Mouse (Mus musculus): ENCODE measurements around the gene Hyls1.

GRCm38 (mm10) chr9:35541488-35541887 lies 28.7 kb downstream of the Hyls1 start:
- TF ChIP-seq POLR2A (IDR thresholded peaks at IDR 0.05; ENCODE audit: low read depth, low read length) = no peak
- TF ChIP-seq UBTF (IDR thresholded peaks at IDR 0.05; ENCODE audit: low read depth, low read length) = no peak
- 0 out of 2 replicates have a peak, but pooled peaks have one; percentile 25 for TF ChIP-seq MXI1 (IDR thresholded peaks at IDR 0.05; ENCODE audit: low read depth, low read length)
- TF ChIP-seq MAX (IDR thresholded peaks at IDR 0.05; ENCODE audit: low read length) = peak; percentile 56
